Mouse (Mus musculus) adrenal gland, postnatal 25 days (tissue): ENCODE data around the gene Zfyve27. TPM values are rescaled to one million over a fixed set of nuclear protein-coding genes. Genes with fewer than 3 reads are reported as not detected.

Experiments used
- DNase-seq: peaks from one replicate; pipeline ENCODE4 v3.0.0; 2021; ENCODE audit warnings: mixed read lengths
- total RNA-seq: library from RNA; stranded (reverse); gene quantifications from 2 replicates; pipeline ENCODE4 v1.2.3, GENCODE M21; 2021

Gene Zfyve27
- total RNA-seq, 1 experiment from 2014 or later = 73.5 TPM

DNA sequence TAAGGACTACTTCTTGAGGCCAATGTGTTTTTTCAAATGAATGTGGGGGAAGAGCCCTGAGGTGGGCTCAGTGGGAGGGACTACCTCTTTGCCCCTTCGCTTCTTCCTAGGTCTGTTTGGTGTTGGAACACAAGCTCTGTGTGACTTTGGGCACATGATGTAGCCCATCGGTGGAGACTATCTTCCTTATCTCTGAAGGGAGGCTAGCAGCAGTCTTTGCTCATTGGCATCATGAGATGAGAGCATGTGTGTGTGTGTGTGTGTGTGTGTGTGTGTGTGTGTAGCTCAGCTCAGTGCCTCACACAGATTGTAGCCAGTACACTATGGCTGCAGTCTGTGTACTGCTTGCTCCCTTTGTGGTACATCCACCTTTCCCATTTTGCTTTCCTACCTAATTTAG, 13.7 kb downstream of the Zfyve27 start:
- DNase-seq = no peak

DNA sequence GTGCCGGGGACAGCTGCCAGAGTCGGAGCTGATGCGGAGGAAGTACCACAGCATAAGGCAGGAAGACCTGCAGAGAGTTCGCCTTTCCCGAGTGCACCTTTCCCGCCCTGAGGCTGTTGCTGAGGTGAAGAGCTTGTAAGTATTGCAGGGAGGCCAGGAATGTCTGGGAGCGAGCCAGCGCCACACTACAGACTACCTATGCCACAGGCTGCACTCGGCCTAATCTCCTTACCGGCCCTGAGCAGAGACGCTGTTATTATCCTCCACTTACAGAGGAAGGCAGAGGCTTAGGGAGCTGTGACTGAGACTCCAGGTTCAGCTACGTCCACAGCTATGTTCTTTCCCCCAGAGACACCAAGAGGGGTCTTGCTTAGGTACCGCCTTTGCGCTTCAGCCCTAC, 15.6 kb downstream of the Zfyve27 start:
- no peak for DNase-seq

DNA sequence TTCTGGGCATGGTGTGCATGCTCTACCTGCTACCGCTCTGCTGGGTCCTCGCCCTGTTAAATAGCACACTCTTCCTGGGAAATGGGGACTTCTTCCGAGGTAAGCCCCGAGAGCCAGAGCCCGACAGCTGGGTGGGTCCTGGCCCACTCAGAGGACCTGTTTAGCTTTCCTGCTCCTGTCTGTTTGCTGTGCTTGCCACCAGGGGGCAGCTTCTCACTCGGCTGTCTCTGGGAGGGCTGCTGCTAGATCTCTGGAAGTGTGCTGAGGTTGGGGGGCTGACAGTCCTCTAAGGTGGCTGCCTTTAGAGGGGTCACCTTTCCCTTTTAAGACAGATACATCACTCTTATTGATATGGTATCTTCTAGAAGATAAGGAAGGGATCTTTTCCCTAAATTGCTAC, 18.9 kb downstream of the Zfyve27 start:
- no peak for DNase-seq

DNA sequence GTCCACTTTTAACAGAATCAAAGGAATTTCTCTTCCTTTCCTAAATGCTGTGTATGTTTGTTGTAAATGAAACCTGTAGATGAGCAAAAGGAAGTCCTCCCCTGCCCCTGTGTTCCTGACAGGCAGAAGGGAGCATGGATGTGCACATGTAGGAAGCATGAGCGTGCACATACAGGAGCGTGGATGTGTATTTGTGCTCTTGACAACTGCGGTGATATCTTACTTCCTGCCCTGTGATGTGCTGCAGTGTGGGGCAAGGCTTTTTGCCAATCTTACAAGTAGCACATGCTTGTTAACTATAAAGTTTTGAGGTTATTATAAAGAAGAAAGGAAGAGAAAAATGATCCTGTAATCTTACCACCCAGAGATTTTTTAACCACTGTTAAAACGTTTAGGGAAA, 26.0 kb downstream of the Zfyve27 start:
- DNase-seq = no peak

DNA sequence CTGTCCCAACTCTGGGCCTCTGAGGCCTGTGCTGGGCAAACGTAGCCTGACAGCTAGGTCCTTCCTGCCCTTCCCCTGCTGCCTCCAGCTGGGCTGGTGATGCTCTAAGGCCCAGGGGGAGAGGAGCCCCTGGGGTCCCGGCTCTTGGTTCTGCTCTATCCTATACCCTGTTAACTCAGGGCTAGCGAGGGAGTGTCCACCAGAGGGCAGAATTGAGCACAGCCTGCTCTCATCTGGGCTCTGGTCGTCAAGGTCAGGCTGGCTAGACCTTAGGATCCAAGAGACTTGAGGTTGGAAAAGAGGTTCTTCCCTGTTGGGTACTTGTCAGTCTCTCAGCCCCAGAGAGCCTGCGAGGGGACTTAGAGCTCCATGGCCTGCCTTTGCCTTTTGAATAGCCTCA, 26.7 kb downstream of the Zfyve27 start:
- DNase-seq = peak; percentile 54

DNA sequence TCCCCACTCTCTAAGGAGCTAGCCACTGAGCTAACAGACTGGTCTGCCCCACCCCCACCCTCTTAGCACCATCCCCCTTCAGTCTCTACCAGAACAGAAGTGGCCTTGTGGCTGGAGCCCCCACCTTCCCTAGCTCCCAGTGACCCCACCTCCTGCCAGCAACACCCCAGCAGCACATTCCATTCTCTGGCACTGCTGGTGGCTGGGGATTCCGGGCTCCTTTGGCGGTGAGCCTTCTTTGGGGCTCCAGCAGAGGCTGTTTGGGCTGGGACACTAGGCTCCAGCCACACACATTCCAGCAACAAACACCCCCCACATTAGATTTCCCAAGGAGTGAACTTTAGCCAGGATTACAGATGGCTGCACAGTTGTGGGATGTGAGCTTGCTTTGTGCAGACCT, 29.6 kb downstream of the Zfyve27 start:
- no peak for DNase-seq

DNA sequence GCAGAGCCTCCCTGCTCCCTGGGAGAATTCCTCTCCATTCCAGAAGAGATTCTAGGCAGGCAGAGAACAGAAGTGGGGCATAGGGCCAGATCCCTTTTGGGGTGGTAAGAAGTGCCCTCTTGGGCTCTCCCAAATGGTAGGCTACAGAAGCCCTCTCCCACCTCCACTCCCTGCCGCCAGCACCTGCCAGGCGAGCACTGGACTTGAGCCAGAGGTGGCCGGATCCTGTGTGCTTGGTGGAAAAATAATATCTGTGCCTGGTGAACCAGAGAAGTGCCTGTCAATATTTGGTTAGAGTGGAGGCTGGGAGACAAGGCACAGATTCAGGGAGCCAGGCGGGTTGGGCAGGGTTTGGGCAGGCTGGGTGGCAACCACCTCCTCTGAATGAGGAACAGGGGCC, 32.6 kb downstream of the Zfyve27 start:
- no peak for DNase-seq

DNA sequence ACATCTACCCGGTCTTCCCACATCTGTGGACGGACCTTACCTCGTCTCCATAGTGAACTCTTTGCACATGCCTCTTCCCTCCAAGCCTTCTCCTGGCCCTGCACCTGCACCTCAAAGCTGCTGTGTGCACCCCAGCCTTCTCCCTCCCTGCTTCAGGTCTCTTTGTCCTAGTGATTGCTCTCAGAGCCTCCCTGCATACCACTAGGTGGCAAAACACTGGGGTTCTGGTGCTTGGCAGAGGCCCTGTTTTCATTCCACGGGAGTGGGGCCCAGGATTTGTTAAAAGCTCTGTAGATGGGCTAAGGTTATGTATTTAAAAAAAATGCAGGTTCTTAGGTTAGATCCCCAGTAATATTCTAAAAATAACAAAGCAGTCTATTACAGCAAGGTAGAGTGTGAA, 33.3 kb downstream of the Zfyve27 start:
- DNase-seq = no peak

DNA sequence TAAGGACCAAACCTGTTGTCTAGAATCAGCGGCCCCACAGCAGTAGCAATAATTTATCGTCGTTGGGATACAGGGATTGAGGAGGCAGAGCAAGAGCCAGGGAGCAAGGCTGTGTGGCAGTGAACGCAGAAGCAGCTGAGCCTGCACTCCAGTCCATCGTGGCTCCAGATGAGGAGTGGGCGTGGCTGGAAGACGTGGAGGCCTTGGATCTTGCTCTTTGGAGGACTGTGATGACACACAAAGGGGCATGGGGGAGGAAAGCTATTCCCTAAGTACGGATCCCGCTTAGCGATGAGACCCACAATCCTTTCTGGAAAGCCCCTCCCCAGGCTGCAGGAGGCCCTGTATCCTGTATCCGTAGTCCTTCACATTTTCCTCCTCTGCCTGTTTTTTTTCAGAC, 34.3 kb downstream of the Zfyve27 start:
- DNase-seq = peak; percentile 26

DNA sequence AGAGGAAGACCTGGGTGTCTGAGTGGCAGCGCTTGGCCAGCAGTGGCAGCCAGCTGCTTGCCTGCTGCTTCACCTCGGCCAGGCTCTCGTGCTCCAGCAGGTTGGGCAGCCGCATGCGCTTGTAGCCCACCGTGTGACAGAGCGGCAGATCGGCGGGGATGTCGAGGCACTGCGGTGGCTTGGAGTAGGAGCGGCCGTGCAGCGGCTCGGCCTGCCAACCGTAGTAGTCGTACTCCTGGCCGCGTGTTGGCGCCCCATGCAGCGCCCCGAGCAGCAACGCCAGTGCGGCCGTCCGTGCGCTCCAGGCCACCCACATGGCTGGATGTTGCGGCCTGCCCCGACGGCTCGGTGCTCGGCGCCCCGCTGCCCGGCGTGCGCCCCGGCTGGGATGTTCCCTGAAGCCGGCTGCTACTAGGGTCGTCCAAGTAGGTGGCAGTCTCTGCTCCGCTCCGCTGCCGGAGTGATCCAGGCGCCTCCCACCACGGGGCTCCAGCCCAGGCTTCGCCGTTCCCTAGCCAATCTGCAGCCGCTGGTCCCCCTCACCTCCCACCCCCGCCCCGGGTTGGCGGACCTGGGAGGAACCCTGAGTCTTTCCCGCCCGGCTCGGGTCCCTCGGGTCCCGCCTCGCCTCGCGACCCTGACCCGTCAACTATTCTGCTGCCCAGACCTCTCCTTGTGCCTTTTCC, 38.1 kb downstream of the Zfyve27 start, which contains the start of gene Sfrp5:
Sfrp5 (minus strand) TSS at position 557 of the 686 bp plus-strand sequence.
- DNase-seq = no peak

DNA sequence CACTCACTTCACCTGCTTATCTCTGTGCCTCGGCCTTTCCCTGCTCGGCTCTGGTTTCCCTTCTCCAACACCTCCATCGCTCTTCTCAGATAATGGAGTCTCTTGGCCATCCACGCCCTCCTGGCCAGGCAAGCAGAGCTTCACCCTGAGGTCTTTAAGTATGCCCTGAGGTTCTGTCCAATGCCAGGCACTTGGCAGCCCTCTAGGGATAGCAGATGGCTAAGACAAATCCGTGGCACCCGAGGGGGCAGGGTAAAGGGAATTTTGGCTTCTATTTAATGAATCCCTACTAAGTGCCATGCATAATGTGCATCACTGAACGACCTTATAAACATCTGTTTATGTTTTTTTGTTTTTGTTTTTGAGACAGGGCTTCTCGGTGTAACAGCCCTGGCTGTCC, 38.7 kb downstream of the Zfyve27 start:
- DNase-seq = no peak

DNA sequence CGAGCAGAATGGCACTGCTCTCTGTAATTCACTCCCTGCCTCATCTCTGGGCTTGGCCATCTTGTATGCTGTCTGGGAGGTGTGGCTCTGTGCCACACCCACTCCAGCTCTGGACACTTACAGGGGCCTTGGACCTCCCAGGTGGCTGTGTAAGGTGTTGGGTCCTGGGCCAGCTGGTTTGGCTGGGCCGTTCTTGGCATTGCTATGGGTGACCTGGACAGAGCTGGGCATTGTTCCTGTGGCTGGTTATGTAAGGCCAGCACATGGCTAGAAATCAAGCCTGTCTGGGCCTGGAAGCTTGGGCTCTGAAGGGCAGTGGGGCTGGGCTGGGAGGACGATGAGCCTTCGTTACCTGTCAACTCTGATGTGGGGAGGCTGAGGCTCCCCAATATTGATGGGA, 40.6 kb downstream of the Zfyve27 start:
- no peak for DNase-seq

DNA sequence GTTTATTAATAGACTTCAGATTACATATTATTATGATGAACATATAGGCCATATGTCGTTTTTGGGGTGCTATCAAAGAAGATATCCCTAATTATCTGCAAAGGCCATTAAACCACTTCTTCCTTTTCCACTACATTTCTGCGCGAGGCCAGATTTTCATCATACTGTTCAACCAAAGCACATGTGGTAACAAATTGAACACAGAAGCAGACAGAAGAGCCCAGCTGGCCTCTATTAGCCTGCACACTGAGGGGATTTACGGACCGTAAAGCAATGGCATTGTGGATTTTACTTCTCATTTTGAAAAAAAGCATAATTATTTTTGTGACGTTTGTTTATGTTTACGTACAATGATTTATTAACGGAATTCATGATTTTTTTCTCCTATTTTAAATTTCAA, 41.5 kb downstream of the Zfyve27 start:
- DNase-seq = no peak

DNA sequence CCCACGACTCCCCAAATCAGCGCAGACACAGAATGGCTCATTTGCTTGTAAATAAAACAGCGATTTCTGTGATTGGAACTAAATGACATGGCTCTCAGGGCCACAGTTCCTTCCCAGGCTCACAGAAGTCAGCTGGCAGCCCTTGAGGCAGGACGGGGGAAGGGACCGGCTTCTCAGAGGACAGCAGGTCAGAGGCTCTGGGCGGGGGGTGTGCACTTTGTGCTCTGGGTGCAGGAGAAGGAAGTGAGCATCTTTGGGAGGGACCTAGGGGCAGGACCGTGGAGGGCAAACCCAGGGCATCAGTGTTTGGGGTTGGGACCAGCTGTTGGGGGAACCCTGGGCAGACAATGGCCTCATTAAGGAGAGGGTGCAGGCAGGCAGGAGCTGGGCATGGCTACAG, 45.7 kb downstream of the Zfyve27 start:
- DNase-seq = no peak

DNA sequence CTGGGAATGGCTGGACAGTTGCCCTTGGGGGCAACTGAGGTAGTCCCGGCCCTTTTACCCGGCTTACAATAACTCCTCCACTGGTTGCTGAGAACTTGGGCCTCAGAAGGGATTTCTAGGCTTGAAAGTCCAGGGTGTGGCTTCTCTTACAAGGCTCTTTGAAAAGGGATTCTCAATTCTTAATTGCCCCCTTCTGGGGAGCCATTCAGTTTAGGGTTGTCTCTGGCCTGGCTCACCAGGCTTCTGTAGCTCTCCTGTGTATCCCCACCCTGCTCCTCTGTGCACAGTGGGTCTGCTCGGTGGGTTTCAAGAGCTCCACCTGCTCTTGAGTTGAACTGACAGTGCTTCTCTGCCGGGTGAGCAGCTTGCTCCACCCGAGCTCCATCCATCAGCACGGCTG, 46.2 kb downstream of the Zfyve27 start:
- DNase-seq = no peak

DNA sequence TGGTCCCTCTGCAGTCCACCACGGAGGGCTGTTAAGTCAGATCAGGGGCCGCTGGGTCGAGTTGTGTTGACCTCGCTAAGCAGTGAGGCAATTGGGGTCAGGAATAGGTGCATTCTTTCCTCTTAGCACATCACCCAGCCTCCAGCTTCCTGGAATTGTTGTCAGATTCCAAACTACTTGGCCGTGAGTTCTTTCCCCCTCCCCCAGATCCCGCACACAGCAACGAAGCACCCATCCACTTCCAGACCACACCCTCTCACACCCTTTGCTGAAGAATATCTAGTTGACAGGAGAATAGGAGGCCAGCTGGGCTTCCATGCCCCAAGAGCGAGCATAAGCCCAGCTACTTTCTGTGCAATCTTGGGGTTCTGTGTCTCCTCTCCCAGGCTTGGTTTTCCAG, 48.2 kb downstream of the Zfyve27 start:
- DNase-seq = no peak

DNA sequence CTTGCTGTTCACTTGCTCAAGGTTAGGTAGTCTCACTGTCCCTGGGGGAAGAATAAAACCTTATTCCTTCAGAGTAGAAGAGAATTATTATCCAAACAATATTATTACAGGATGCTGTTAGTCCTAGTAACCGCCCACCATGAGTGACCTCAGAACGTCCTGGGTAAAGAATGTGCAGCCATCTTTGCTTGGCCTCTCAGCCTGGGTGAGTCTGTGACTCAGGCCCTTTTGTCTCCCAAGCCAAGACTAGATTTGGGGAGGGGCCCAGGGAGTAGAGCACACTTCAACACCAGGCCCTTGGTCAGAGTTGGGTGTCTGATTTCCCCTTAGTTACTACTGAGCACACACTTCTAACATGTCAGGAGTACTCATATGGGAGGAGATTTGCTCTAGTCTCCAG, 50.9 kb downstream of the Zfyve27 start:
- no peak for DNase-seq

DNA sequence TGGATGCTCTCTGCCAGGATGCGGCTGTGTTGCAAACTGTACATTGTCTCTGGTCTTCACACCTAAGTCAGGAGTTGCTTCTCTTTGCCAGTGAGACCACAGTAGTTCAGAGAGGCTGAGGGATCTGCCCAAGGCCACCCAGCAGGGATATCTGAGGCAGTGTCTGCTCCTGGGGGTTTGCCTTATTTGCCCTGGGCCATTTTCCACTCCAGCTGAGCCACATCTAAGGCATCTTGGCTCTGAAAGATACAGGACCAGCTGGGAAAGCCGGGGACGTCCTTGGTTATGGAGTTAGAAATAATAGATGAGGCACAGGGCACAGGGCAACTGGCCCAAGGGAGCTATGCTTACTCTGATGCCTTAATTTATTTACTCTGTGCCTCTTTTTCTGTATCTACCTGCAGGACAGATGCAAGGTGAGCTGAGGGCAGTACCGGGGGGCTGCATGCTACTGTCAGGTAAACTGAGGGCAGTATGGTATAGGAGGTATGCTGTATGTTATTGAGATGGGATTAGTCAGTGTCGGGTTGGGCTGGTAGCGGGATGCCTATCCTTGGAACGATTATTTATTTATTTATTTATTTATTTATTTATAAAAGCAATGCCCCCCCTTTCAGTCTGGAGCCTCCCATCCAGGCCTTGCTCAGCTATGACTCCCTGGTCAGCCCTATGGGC, 53.1 kb downstream of the Zfyve27 start:
- no peak for DNase-seq

DNA sequence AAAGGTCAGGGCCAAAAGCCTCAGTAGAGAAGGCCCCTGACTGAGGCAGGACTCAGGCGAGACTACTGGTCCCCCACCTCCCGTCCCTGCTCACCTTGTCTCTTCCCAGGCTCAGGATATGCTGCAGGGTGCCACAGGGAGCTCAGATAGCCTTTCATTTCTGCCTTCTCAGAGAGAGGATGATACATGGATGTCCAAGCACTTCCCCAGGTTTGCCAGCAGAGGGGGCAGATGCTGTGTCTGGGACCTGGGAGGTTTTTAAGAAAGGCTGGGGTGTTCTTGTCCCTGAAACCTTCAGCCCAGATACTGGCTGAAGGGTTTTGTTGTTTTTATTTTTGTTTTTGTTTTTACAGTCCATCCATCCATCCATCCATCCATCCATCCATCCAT, 53.6 kb downstream of the Zfyve27 start:
- peak; percentile 50 for DNase-seq

DNA sequence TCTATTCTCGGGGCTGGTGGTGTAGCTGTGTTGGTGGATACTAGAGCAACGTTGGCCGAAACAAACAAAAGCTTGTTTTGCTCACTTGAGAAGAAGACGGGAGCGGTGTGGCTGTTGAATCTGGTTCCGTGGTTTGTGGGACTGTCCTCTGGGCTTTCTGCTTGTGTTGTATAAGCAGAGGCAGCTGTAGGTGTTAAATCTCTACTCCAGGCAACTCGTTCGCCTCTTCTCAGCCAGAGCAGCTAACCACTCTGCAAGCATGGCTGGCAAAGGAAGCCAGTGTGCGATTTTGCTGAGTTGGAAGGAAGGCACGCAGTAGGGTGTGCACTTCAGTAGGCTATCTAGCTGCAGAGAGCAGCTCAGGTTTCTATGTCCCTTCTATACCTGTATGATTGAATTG, 62.7 kb downstream of the Zfyve27 start:
- no peak for DNase-seq

DNA sequence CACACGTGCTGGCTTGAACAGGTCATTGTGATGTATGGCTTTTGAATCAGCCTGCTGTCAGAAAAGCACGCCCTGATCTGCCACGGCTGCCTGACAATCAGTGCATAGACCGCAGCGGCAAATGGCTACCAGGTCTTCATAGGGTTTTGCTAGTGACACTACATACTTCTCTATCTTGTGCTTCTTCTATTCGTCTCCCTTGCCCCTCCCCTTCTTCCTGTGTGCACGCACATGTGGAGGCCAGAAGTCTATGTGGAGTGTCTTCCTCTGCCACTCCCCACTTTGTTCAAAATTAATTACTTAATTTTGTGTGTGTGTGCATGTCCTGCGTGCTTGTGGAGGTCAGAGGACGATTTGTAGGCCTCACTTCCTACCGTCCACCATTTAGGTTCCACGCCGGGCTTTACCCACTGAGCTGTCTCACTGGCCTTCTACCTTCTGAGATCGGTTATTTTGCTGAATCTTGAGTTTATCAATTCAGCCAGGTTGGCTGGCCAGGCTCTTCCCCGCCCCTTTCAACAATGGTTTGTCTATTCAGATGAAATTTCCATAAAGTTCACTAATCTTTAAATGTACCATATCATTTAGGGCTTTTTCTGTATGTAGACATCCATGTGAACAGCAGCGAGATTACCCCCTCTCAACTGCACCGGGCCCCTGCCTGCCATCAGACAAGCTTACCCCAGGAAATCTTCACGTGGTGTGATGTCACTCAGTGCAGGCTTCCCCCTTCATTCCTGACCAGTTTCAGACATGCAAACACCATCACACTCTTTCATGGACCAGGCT, 65.9 kb downstream of the Zfyve27 start:
- DNase-seq = no peak

DNA sequence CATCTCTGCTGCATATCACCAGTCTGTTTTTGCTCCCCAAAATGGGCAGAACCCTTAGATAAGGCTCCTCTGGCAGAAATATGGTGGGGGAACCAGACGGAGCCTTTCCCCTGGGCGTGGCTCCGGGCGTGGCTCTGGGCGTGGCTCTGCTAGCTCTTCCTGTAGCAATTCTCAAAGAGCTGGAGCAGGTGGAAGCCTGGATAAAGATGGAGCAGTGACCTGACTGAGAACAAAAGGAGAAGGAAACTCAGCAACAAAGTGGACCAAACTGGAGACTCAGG, 66.5 kb downstream of the Zfyve27 start:
- no peak for DNase-seq

DNA sequence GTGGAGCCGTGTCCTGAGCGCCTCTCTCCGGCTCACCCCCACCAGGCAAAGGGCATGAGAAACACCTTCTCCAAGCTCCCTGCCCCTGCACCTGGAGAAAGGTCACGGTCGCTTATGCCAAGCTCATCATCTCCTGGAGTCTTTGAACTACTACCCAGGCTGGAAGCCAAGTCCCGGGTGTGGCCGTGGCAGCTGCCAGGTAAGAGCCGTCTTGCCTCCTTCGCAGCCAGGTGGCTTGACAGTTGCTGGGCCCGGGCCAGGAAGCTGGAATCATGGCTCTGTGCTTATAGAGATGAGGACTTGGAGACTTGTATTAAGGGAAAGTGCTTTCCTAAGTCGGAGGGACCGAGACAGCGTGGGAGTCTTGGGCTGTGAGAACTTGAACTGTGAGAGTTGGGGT, 67.2 kb downstream of the Zfyve27 start:
- DNase-seq = no peak
